Comparison of ENCODE assay signal across 14 mouse cellular contexts in genomic region chr16:46021302-46021701, GRCm38 (mm10).
"Had no signal": no experiment of that assay in that cellular context is flagged by ENCODE, and none has a peak within 500 bp of the region (broad histone marks: within the 10 kb centered on the region; RNA-seq: fewer than 3 reads in every experiment).

No protein-coding gene starts in this region.

- H3K36me3 ChIP-seq: liver, embryonic 13.5 days; lung, embryonic 15.5 days; midbrain, embryonic 15.5 days; stomach, embryonic 15.5 days had no signal

- H3K4me1 ChIP-seq: liver, embryonic 13.5 days; lung, embryonic 15.5 days; midbrain, embryonic 15.5 days; stomach, embryonic 15.5 days had no signal

- H3K9me3 ChIP-seq: liver, embryonic 13.5 days; lung, embryonic 15.5 days; midbrain, embryonic 15.5 days; stomach, embryonic 15.5 days had no signal

- H3K27ac ChIP-seq: left cerebral cortex, adult 2 months; liver, embryonic 13.5 days; lung, embryonic 15.5 days; macrophage; midbrain, embryonic 15.5 days; stomach, embryonic 15.5 days had no signal

- H3K27me3 ChIP-seq: liver, embryonic 13.5 days; lung, embryonic 15.5 days; midbrain, embryonic 15.5 days; stomach, embryonic 15.5 days had no signal

- H3K4me3 ChIP-seq: left cerebral cortex, adult 2 months; liver, embryonic 13.5 days; lung, embryonic 15.5 days; midbrain, embryonic 15.5 days; stomach, embryonic 15.5 days had no signal

- ATAC-seq: intestine, embryonic 16.5 days; liver, postnatal 0 days had no signal

- H3K9ac ChIP-seq: liver, embryonic 13.5 days; liver, postnatal 0 days; lung, embryonic 15.5 days; midbrain, embryonic 15.5 days; stomach, embryonic 15.5 days had no signal

- H3K4me2 ChIP-seq: liver, embryonic 13.5 days; lung, embryonic 15.5 days; midbrain, embryonic 11.5 days; midbrain, embryonic 15.5 days; stomach, embryonic 15.5 days had no signal

- DNase-seq: liver; liver, embryonic 13.5 days; liver, postnatal 0 days; lung, postnatal 14 days; right cerebral cortex, postnatal 14 days; thymus, adult 2 months; thymus, postnatal 25 days had no signal
